8 mouse cellular contexts compared by ENCODE assay signal in the genomic region with DNA sequence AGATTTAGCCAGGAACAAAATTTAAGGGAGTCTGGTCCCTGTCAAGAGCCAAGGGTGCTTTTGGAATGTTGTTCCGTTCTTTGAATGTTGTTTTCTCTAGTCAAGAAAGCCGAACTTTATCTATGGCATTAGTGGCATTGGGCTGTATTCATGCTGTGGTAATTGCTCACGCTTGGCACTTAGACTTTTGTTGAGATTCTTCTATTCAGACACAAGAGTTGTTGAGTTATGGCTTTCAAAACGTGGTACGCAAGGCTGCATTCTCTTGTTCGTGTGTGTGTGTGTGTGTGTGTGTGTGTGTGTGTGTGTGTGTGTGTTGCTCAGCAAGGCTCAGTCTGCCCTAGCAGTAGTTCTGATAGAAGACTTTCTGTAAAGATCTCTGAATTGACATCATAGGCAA.
DNase-seq lines count a peak whose midpoint lies in the region; ATAC-seq lines count a peak whose summit lies in the region.

No protein-coding gene starts in this region.

- peak overlapping the region; percentile 47 for H3K4me3 ChIP-seq in lung, embryonic 15.5 days
- peak overlapping the region; percentile 62 for H3K4me3 ChIP-seq in limb, embryonic 10.5 days
- peak overlapping the region; percentile 54 for H3K4me3 ChIP-seq in stomach, embryonic 16.5 days (replicated peaks; ENCODE audit: low read length)

- H3K36me3 ChIP-seq in lung, embryonic 15.5 days: no peaks in the 10 kb centered on the region
- no peaks in the 10 kb centered on the region for H3K36me3 ChIP-seq in limb, embryonic 10.5 days
- H3K36me3 ChIP-seq in stomach, embryonic 16.5 days (ENCODE audit: control insufficient read depth, insufficient read depth, low read length): no peaks in the 10 kb centered on the region

- 0 out of 2 replicates have a peak, but pooled peaks cover 5% of the 10 kb centered on the region for H3K4me1 ChIP-seq in lung, embryonic 15.5 days
- H3K4me1 ChIP-seq in limb, embryonic 10.5 days: peaks cover 13% of the 10 kb centered on the region
- H3K4me1 ChIP-seq in stomach, embryonic 16.5 days (ENCODE audit: control insufficient read depth, insufficient read depth, low read length): no peaks in the 10 kb centered on the region

- H3K4me2 ChIP-seq in lung, embryonic 15.5 days: peak overlapping the region; percentile 96
- peak overlapping the region; percentile 73 for H3K4me2 ChIP-seq in stomach, embryonic 16.5 days (ENCODE audit: low read depth, low read length)

- no peaks in the 10 kb centered on the region for H3K27me3 ChIP-seq in lung, embryonic 15.5 days
- H3K27me3 ChIP-seq in limb, embryonic 10.5 days (ENCODE audit: low read depth, poor library complexity, severe bottlenecking): peaks cover 19% of the 10 kb centered on the region; the same call in 1 of the 2 replicates
- no peaks in the 10 kb centered on the region for H3K27me3 ChIP-seq in stomach, embryonic 16.5 days (ENCODE audit: control insufficient read depth, insufficient read depth, low read length)

- no peak overlapping the region for H3K27ac ChIP-seq in lung, embryonic 15.5 days
- H3K27ac ChIP-seq in limb, embryonic 10.5 days: no peak overlapping the region
- H3K27ac ChIP-seq in stomach, embryonic 16.5 days (ENCODE audit: low read length): no peak overlapping the region

- H3K9me3 ChIP-seq in lung, embryonic 15.5 days: no peaks in the 10 kb centered on the region
- H3K9me3 ChIP-seq in limb, embryonic 10.5 days (replicated peaks): no peaks in the 10 kb centered on the region
- no peaks in the 10 kb centered on the region for H3K9me3 ChIP-seq in stomach, embryonic 16.5 days (replicated peaks; ENCODE audit: control insufficient read depth, low read length)

- no peak for ATAC-seq in cerebellum, adult (ENCODE audit: insufficient number of reproducible peaks, low FRiP score, low TSS enrichment)
- ATAC-seq in lung, embryonic 15.5 days (ENCODE audit: borderline replicate concordance, extremely low read depth, low FRiP score, low TSS enrichment): no peak
- ATAC-seq in stomach, embryonic 16.5 days (ENCODE audit: insufficient read depth, low FRiP score): no peak
- ATAC-seq in megakaryocyte, adult 5-6 weeks (ENCODE audit: poor library complexity, severe bottlenecking): no peak

- H3K9ac ChIP-seq in lung, embryonic 15.5 days: no peak overlapping the region
- H3K9ac ChIP-seq in stomach, embryonic 16.5 days (ENCODE audit: low read length): peak overlapping the region; percentile 65; the same call in 1 of the 2 replicates

- DNase-seq in cerebellum, adult 11-12 months: peak; percentile 31
- DNase-seq in lung, postnatal 4 days: no peak
- no peak for DNase-seq in limb, embryonic 10.5 days (ENCODE audit: low spot score)
- no peak for DNase-seq in thymus, postnatal 25 days

- WGBS in lung, embryonic 15.5 days: 12% methylated on average over 6 of the region's 6 CpGs
- 32% methylated on average over 6 of the region's 6 CpGs for WGBS in limb, embryonic 10.5 days
- 15% methylated on average over 6 of the region's 6 CpGs for WGBS in stomach, embryonic 16.5 days
